Mouse (Mus musculus): ENCODE measurements around the gene Zdhhc11. TPM values are rescaled to one million over a fixed set of nuclear protein-coding genes. Genes with fewer than 3 reads are reported as not detected.
A peak's percentile ranks its signal among the peaks of the same experiment; 100 is the strongest.

The Zdhhc11 gene
- not detected in 2 replicates for polyA plus RNA-seq (2012)

- no peak within 1 kb of the TSS for H3K4me3 ChIP-seq (replicated peaks)
- H3K36me3 ChIP-seq (ENCODE audit: control insufficient read depth), result peaks cover 35% of the 10 kb centered on the region
- H3K4me1 ChIP-seq (ENCODE audit: control insufficient read depth), result no peaks in the 10 kb centered on the region
- no peaks in the 10 kb centered on the region; the same call in 1 of the 2 replicates for H3K27me3 ChIP-seq (ENCODE audit: control insufficient read depth)
- H3K9me3 ChIP-seq (ENCODE audit: control insufficient read depth, low read length), result no peaks in the 10 kb centered on the region
- TF ChIP-seq GATA1 (IDR thresholded peaks at IDR 0.05; ENCODE audit: low read length), result no peak
- TF ChIP-seq TAL1 (IDR thresholded peaks at IDR 0.05; ENCODE audit: low read length), result no peak
Measured at GRCm38 (mm10) chr13:73963551-73963950, at the start of gene Zdhhc11. TSS of gene Zdhhc11 (plus strand) at chr13:73963851.

- H3K36me3 ChIP-seq (ENCODE audit: control insufficient read depth), result peaks cover 82% of the 10 kb centered on the region
- TF ChIP-seq TAL1 (IDR thresholded peaks at IDR 0.05; ENCODE audit: low read length) (no peak), GATA1 (IDR thresholded peaks at IDR 0.05; ENCODE audit: low read length) (no peak)
- H3K4me3 ChIP-seq (replicated peaks), result no peak overlapping the region
- H3K27me3 ChIP-seq (ENCODE audit: control insufficient read depth), result no peaks in the 10 kb centered on the region
- no peaks in the 10 kb centered on the region for H3K9me3 ChIP-seq (ENCODE audit: control insufficient read depth, low read length)
- peaks cover 14% of the 10 kb centered on the region for H3K4me1 ChIP-seq (ENCODE audit: control insufficient read depth)
Measured at GRCm38 (mm10) chr13:73932201-73932600, 31.4 kb upstream of the Zdhhc11 start.

- TF ChIP-seq GATA1 (IDR thresholded peaks at IDR 0.05; ENCODE audit: low read length), result no peak
- TF ChIP-seq TAL1 (IDR thresholded peaks at IDR 0.05; ENCODE audit: low read length), result no peak
- Histone ChIP-seq H3K4me3 (replicated peaks) (peak overlapping the region; percentile 74), H3K36me3 (ENCODE audit: control insufficient read depth) (peaks cover 63% of the 10 kb centered on the region)
Measured at GRCm38 (mm10) chr13:73936938-73937320, 26.7 kb upstream of the Zdhhc11 start.

GRCm38 (mm10) chr13:73937321-73938176 lies 26.1 kb upstream of the Zdhhc11 start, which contains the start of the genes Trip13 and Brd9:
TSS of gene Trip13 (minus strand) at chr13:73937784.
TSS of gene Brd9 (plus strand) at chr13:73937811.
- Histone ChIP-seq H3K4me1 (ENCODE audit: control insufficient read depth) (peaks cover 26% of the 10 kb centered on the region), H3K27me3 (ENCODE audit: control insufficient read depth) (no peaks in the 10 kb centered on the region), H3K36me3 (ENCODE audit: control insufficient read depth) (peaks cover 63% of the 10 kb centered on the region), H3K4me3 (replicated peaks) (peak within 1 kb of the TSS; percentile 74), H3K9me3 (ENCODE audit: control insufficient read depth, low read length) (no peaks in the 10 kb centered on the region)
- no peak for TF ChIP-seq TAL1 (IDR thresholded peaks at IDR 0.05; ENCODE audit: low read length)

More at GRCm38 (mm10) chr13:73936938-73937320, 26.7 kb upstream of the Zdhhc11 start:
- H3K9me3 ChIP-seq (ENCODE audit: control insufficient read depth, low read length), result no peaks in the 10 kb centered on the region
- H3K27me3 ChIP-seq (ENCODE audit: control insufficient read depth), result no peaks in the 10 kb centered on the region
- peaks cover 26% of the 10 kb centered on the region for H3K4me1 ChIP-seq (ENCODE audit: control insufficient read depth)

GRCm38 (mm10) chr13:73938177-73938560 lies 25.5 kb upstream of the Zdhhc11 start:
- no peak for TF ChIP-seq TAL1 (IDR thresholded peaks at IDR 0.05; ENCODE audit: low read length)
- no peak for TF ChIP-seq GATA1 (IDR thresholded peaks at IDR 0.05; ENCODE audit: low read length)
- Histone ChIP-seq H3K27me3 (ENCODE audit: control insufficient read depth) (no peaks in the 10 kb centered on the region), H3K4me1 (ENCODE audit: control insufficient read depth) (peaks cover 26% of the 10 kb centered on the region), H3K9me3 (ENCODE audit: control insufficient read depth, low read length) (no peaks in the 10 kb centered on the region), H3K4me3 (replicated peaks) (peak overlapping the region; percentile 74), H3K36me3 (ENCODE audit: control insufficient read depth) (peaks cover 63% of the 10 kb centered on the region)

GRCm38 (mm10) chr13:73939101-73939500 lies 24.6 kb upstream of the Zdhhc11 start:
- TF ChIP-seq GATA1 (IDR thresholded peaks at IDR 0.05; ENCODE audit: low read length) (no peak), TAL1 (IDR thresholded peaks at IDR 0.05; ENCODE audit: low read length) (no peak)
- Histone ChIP-seq H3K27me3 (ENCODE audit: control insufficient read depth) (no peaks in the 10 kb centered on the region), H3K4me1 (ENCODE audit: control insufficient read depth) (peaks cover 26% of the 10 kb centered on the region), H3K36me3 (ENCODE audit: control insufficient read depth) (peaks cover 65% of the 10 kb centered on the region), H3K4me3 (replicated peaks) (no peak overlapping the region), H3K9me3 (ENCODE audit: control insufficient read depth, low read length) (no peaks in the 10 kb centered on the region)

- TF ChIP-seq TAL1 (IDR thresholded peaks at IDR 0.05; ENCODE audit: low read length), result no peak
- no peak for TF ChIP-seq GATA1 (IDR thresholded peaks at IDR 0.05; ENCODE audit: low read length)
- Histone ChIP-seq H3K36me3 (ENCODE audit: control insufficient read depth) (peaks cover 92% of the 10 kb centered on the region), H3K4me1 (ENCODE audit: control insufficient read depth) (no peaks in the 10 kb centered on the region), H3K9me3 (ENCODE audit: control insufficient read depth, low read length) (no peaks in the 10 kb centered on the region), H3K4me3 (replicated peaks) (no peak overlapping the region), H3K27me3 (ENCODE audit: control insufficient read depth) (no peaks in the 10 kb centered on the region)
Measured at GRCm38 (mm10) chr13:73944606-73945005, 19.0 kb upstream of the Zdhhc11 start.

- H3K9me3 ChIP-seq (ENCODE audit: control insufficient read depth, low read length), result no peaks in the 10 kb centered on the region
- H3K4me3 ChIP-seq (replicated peaks), result no peak overlapping the region
- no peak for TF ChIP-seq TAL1 (IDR thresholded peaks at IDR 0.05; ENCODE audit: low read length)
- no peak for TF ChIP-seq GATA1 (IDR thresholded peaks at IDR 0.05; ENCODE audit: low read length)
- H3K27me3 ChIP-seq (ENCODE audit: control insufficient read depth), result no peaks in the 10 kb centered on the region
- peaks cover 90% of the 10 kb centered on the region for H3K36me3 ChIP-seq (ENCODE audit: control insufficient read depth)
- H3K4me1 ChIP-seq (ENCODE audit: control insufficient read depth), result no peaks in the 10 kb centered on the region
Measured at GRCm38 (mm10) chr13:73953551-73954130, 10.0 kb upstream of the Zdhhc11 start.

- H3K4me1 ChIP-seq (ENCODE audit: control insufficient read depth), result no peaks in the 10 kb centered on the region
- H3K36me3 ChIP-seq (ENCODE audit: control insufficient read depth), result peaks cover 90% of the 10 kb centered on the region
- no peak overlapping the region for H3K4me3 ChIP-seq (replicated peaks)
- H3K9me3 ChIP-seq (ENCODE audit: control insufficient read depth, low read length), result no peaks in the 10 kb centered on the region
- TF ChIP-seq TAL1 (IDR thresholded peaks at IDR 0.05; ENCODE audit: low read length) (no peak), GATA1 (IDR thresholded peaks at IDR 0.05; ENCODE audit: low read length) (no peak)
- H3K27me3 ChIP-seq (ENCODE audit: control insufficient read depth), result no peaks in the 10 kb centered on the region
Measured at GRCm38 (mm10) chr13:73954666-73955065, 9.0 kb upstream of the Zdhhc11 start.

Data from erythroblast, embryonic 14.5 days (primary cell).